Mouse (Mus musculus) lung, postnatal 36 days (tissue): Measurements from ENCODE around the gene Dnah1.

Experiments
- DNase-seq: peaks from one replicate; pipeline ENCODE4 v3.0.0; 2022; ENCODE audit warnings: mixed read lengths

Dnah1 gene

GRCm38 (mm10) chr14:31323849-31324792 lies at the start of gene Dnah1:
Gene Dnah1 (minus strand): TSS chr14:31323896.
- DNase-seq: peak; percentile 79

GRCm38 (mm10) chr14:31369377-31369776 lies 45.7 kb upstream of the Dnah1 start:
- no peak for DNase-seq

GRCm38 (mm10) chr14:31367951-31368350 lies 44.3 kb upstream of the Dnah1 start:
- DNase-seq: no peak

- DNase-seq: peak; percentile 85
Observed at GRCm38 (mm10) chr14:31365350-31365749, 41.7 kb upstream of the Dnah1 start.

GRCm38 (mm10) chr14:31364589-31364988 lies 40.9 kb upstream of the Dnah1 start:
- no peak for DNase-seq

- no peak for DNase-seq
Observed at GRCm38 (mm10) chr14:31362236-31362635, 38.5 kb upstream of the Dnah1 start.

- DNase-seq: no peak
Observed at GRCm38 (mm10) chr14:31345367-31345766, 21.7 kb upstream of the Dnah1 start.

GRCm38 (mm10) chr14:31343241-31343640 lies 19.5 kb upstream of the Dnah1 start:
- no peak for DNase-seq

- no peak for DNase-seq
Observed at GRCm38 (mm10) chr14:31337947-31338346, 14.3 kb upstream of the Dnah1 start.

- peak; percentile 16 for DNase-seq
Observed at GRCm38 (mm10) chr14:31337406-31337805, 13.7 kb upstream of the Dnah1 start.

- DNase-seq: peak; percentile 98
Observed at GRCm38 (mm10) chr14:31336369-31337155, 12.9 kb upstream of the Dnah1 start, which contains the start of gene Capn7. Gene Capn7 (plus strand): TSS chr14:31336638.

GRCm38 (mm10) chr14:31335765-31336164 lies 12.1 kb upstream of the Dnah1 start:
- DNase-seq: no peak

GRCm38 (mm10) chr14:31330957-31331356 lies 7.3 kb upstream of the Dnah1 start:
- no peak for DNase-seq

GRCm38 (mm10) chr14:31329741-31330140 lies 6.0 kb upstream of the Dnah1 start:
- no peak for DNase-seq

GRCm38 (mm10) chr14:31327681-31328080 lies 4.0 kb upstream of the Dnah1 start:
- DNase-seq: no peak

GRCm38 (mm10) chr14:31327196-31327595 lies 3.5 kb upstream of the Dnah1 start:
- DNase-seq: no peak

- no peak for DNase-seq
Observed at GRCm38 (mm10) chr14:31326770-31327169, 3.1 kb upstream of the Dnah1 start.

GRCm38 (mm10) chr14:31325551-31325950 lies 1.9 kb upstream of the Dnah1 start:
- DNase-seq: no peak

GRCm38 (mm10) chr14:31324851-31325250 lies 1.2 kb upstream of the Dnah1 start:
- peak; percentile 37 for DNase-seq

- no peak for DNase-seq
Observed at GRCm38 (mm10) chr14:31323189-31323588, 507 bp downstream of the Dnah1 start.

- DNase-seq: no peak
Observed at GRCm38 (mm10) chr14:31322191-31322590, 1.5 kb downstream of the Dnah1 start.

GRCm38 (mm10) chr14:31321181-31321580 lies 2.5 kb downstream of the Dnah1 start:
- no peak for DNase-seq

- DNase-seq: no peak
Observed at GRCm38 (mm10) chr14:31319546-31319945, 4.2 kb downstream of the Dnah1 start.

GRCm38 (mm10) chr14:31317754-31318153 lies 5.9 kb downstream of the Dnah1 start:
- DNase-seq: no peak
